Mouse (Mus musculus) heart, adult 11 months (tissue): ENCODE results near the gene Vmn1r191.
A peak's percentile ranks its signal among the peaks of the same experiment; 100 is the strongest.
"Not testable (repeated sequence)": the region's sequence is repeated elsewhere in the genome, so short reads cannot be mapped to it uniquely, and the experiment has no call there.

Experiments
- DNase-seq: peaks from one replicate; pipeline ENCODE4 v3.0.0; 2022

The Vmn1r191 gene

GRCm38 (mm10) chr13:22183869-22184268 lies at the start of gene Vmn1r191:
Gene Vmn1r191, minus strand, starts transcription at chr13:22183969.
- no peak for DNase-seq

GRCm38 (mm10) chr13:22223060-22223459 lies 39.3 kb upstream of the Vmn1r191 start, which contains the start of gene Vmn1r193:
Gene Vmn1r193, minus strand, starts transcription at chr13:22223160.
- DNase-seq: not testable (repeated sequence)

GRCm38 (mm10) chr13:22192756-22193155 lies 9.0 kb upstream of the Vmn1r191 start:
- not testable (repeated sequence) for DNase-seq

- DNase-seq: peak; percentile 36
Observed at GRCm38 (mm10) chr13:22191041-22191440, 7.3 kb upstream of the Vmn1r191 start, which contains the start of gene Vmn1r192. Gene Vmn1r192, minus strand, starts transcription at chr13:22191141.

- DNase-seq: no peak
Observed at GRCm38 (mm10) chr13:22190385-22190784, 6.6 kb upstream of the Vmn1r191 start.

GRCm38 (mm10) chr13:22189313-22189712 lies 5.5 kb upstream of the Vmn1r191 start:
- peak; percentile 9 for DNase-seq

- peak; percentile 88 for DNase-seq
Observed at GRCm38 (mm10) chr13:22168416-22168815, 15.4 kb downstream of the Vmn1r191 start.

- DNase-seq: not testable (repeated sequence)
Observed at GRCm38 (mm10) chr13:22136495-22137293, 47.1 kb downstream of the Vmn1r191 start.
